ENCODE assay signal across 13 mouse cellular contexts in the genomic region with DNA sequence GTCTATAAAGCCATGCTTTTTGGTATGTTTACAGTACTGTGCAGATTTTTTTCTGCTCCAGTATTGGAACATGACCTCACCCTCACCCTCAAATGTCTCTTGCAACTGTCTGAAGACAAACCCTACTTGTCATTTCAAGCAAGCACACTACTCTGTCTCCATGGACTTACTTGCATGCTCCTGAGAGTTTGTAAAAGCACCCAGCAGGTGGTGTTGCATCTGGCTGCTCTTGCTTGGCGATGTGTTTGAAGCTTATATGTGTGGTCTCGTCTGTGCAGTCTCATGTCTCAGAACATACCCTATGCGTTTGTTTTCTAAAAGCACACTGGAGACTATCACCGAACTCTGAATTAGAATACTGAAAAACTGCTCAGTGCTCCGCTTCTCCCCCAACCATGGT.
"Had no signal": no experiment of that assay in that cellular context is flagged by ENCODE, and none has a peak within 500 bp of the region (broad histone marks: within the 10 kb centered on the region; RNA-seq: fewer than 3 reads in every experiment).

No protein-coding gene starts in this region.

- H3K27ac ChIP-seq: limb, embryonic 12.5 days; liver, embryonic 13.5 days; neural tube, embryonic 12.5 days had no signal

- H3K4me2 ChIP-seq: limb, embryonic 12.5 days; liver, embryonic 13.5 days; neural tube, embryonic 12.5 days had no signal

- H3K4me3 ChIP-seq: limb, embryonic 12.5 days; liver, embryonic 13.5 days; neural tube, embryonic 12.5 days had no signal

- DNase-seq: kidney, adult 18-20 months; kidney, postnatal 14 days; liver; liver, embryonic 13.5 days; liver, postnatal 0 days; lung, postnatal 36 days; midbrain, embryonic 14.5 days; right cerebral cortex, adult 18-20 months; right cerebral cortex, postnatal 25 days; thymus, postnatal 14 days had no signal

- ATAC-seq: inflammation-experienced regulatory T-cells, adult 6 months; liver, postnatal 0 days had no signal

- H3K4me1 ChIP-seq: liver, embryonic 13.5 days; neural tube, embryonic 12.5 days had no signal

- H3K9ac ChIP-seq: limb, embryonic 12.5 days; liver, embryonic 13.5 days; liver, postnatal 0 days; neural tube, embryonic 12.5 days had no signal

- H3K27me3 ChIP-seq: limb, embryonic 12.5 days; liver, embryonic 13.5 days; neural tube, embryonic 12.5 days had no signal

- H3K36me3 ChIP-seq: limb, embryonic 12.5 days; liver, embryonic 13.5 days; neural tube, embryonic 12.5 days had no signal

- H3K9me3 ChIP-seq: limb, embryonic 12.5 days; liver, embryonic 13.5 days; neural tube, embryonic 12.5 days had no signal
